Mouse (Mus musculus): ENCODE measurements around the gene Prss45. TPM values are rescaled to one million over a fixed set of nuclear protein-coding genes. Genes with fewer than 3 reads are reported as not detected.

The Prss45 gene
- total and polyA plus RNA-seq, 3 experiments, result not detected

- Histone ChIP-seq H3K9me3 (replicated peaks; ENCODE audit: low read length) (no peaks in the 10 kb centered on the region), H3K36me3 (replicated peaks in 1 of 2; ENCODE audit: control insufficient read depth in 1 of 2, insufficient read depth in 1 of 2, low read length in 1 of 2) (no peaks in the 10 kb centered on the region), H3K79me2 (replicated peaks; ENCODE audit: control insufficient read depth, extremely low read depth, insufficient read depth, poor library complexity, severe bottlenecking) (no peaks in the 10 kb centered on the region), H3K9ac (ENCODE audit: insufficient read depth, low read depth) (no peak overlapping the region), H3K4me2 (ENCODE audit: insufficient read depth, low read depth, poor library complexity, severe bottlenecking) (no peak overlapping the region), H3K4me3 (replicated peaks in 1 of 3; ENCODE audit: low read depth in 2 of 3, low read length in 2 of 3, poor library complexity in 1 of 3) (no peak overlapping the region), H3K27me3 (replicated peaks) (peaks cover 25% of the 10 kb centered on the region), H3K4me1 (ENCODE audit: control insufficient read depth in 1 of 2, insufficient read depth in 2 of 2) (no peaks in the 10 kb centered on the region), H3K27ac (ENCODE audit: insufficient read depth, low read depth) (no peak overlapping the region)
- dilution Hi-C loops (cut with MboI; ENCODE audit: extremely low pct_ligation_motif_present, extremely low pct_unique_long_range_greater_than_20kb, low sequenced_read_pairs), result no loop called here
- in situ Hi-C loops (cut with MboI; ENCODE audit: low pct_ligation_motif_present, low pct_unique_long_range_greater_than_20kb, low sequenced_read_pairs), result no loop called here
- DNase-seq (ENCODE audit: extremely low read depth), result peak; percentile 77
- TF ChIP-seq NELFE (IDR thresholded peaks at IDR 0.05; ENCODE audit: low read depth, low read length) (peak; percentile 32; the same call in 1 of the 2 replicates), PAX5 (IDR thresholded peaks at IDR 0.05; ENCODE audit: low read length) (no peak), SMC3 (IDR thresholded peaks at IDR 0.05; ENCODE audit: low read depth, low read length) (peak; percentile 89), RCOR1 (conservative IDR thresholded peaks at IDR 0.05; ENCODE audit: low read depth, low read length) (no peak), USF2 (conservative IDR thresholded peaks at IDR 0.05; ENCODE audit: low read depth, low read length) (no peak), ZKSCAN1 (IDR thresholded peaks at IDR 0.05; ENCODE audit: borderline replicate concordance, low read depth, low read length) (no peak), RAD21 (IDR thresholded peaks at IDR 0.05; ENCODE audit: low read depth, low read length) (peak; percentile 95), ZC3H11A (IDR thresholded peaks at IDR 0.05; ENCODE audit: low read depth, low read length) (peak; percentile 34), JUN (IDR thresholded peaks at IDR 0.05; ENCODE audit: insufficient read depth, low read depth, low read length) (no peak), MEF2A (IDR thresholded peaks at IDR 0.05; ENCODE audit: borderline replicate concordance, low read depth, low read length) (no peak), CTCF (conservative IDR thresholded peaks at IDR 0.05 in 1 of 2, IDR thresholded peaks at IDR 0.05 in 1 of 2; ENCODE audit: low read depth in 2 of 2, low read length in 2 of 2) (peak; percentile 90 to 94)
Measured at GRCm38 (mm10) chr9:110871030-110871429, 36.6 kb downstream of the Prss45 start.

GRCm38 (mm10) chr9:110873681-110874659 lies 39.6 kb downstream of the Prss45 start:
- in situ Hi-C loops (cut with MboI; ENCODE audit: low pct_ligation_motif_present, low pct_unique_long_range_greater_than_20kb, low sequenced_read_pairs) (no loop called here), dilution Hi-C loops (cut with MboI; ENCODE audit: extremely low pct_ligation_motif_present, extremely low pct_unique_long_range_greater_than_20kb, low sequenced_read_pairs) (no loop called here)
- TF ChIP-seq POLR2AphosphoS2 (IDR thresholded peaks at IDR 0.05; ENCODE audit: low read depth, low read length) (no peak), RCOR1 (conservative IDR thresholded peaks at IDR 0.05; ENCODE audit: low read depth, low read length) (no peak), ZKSCAN1 (IDR thresholded peaks at IDR 0.05; ENCODE audit: borderline replicate concordance, low read depth, low read length) (no peak), IRF4 (IDR thresholded peaks at IDR 0.05; ENCODE audit: low read depth, low read length) (no peak), CHD2 (IDR thresholded peaks at IDR 0.05; ENCODE audit: low read length) (no peak)
- Histone ChIP-seq H3K9ac (ENCODE audit: insufficient read depth, low read depth) (no peak overlapping the region), H3K4me1 (ENCODE audit: control insufficient read depth in 1 of 2, insufficient read depth in 2 of 2) (no peaks in the 10 kb centered on the region), H3K36me3 (replicated peaks in 1 of 2; ENCODE audit: control insufficient read depth in 1 of 2, insufficient read depth in 1 of 2, low read length in 1 of 2) (no peaks in the 10 kb centered on the region), H3K27me3 (replicated peaks) (peaks cover 6% of the 10 kb centered on the region), H3K4me3 (replicated peaks in 1 of 3; ENCODE audit: low read depth in 2 of 3, low read length in 2 of 3, poor library complexity in 1 of 3) (no peak overlapping the region), H3K79me2 (replicated peaks; ENCODE audit: control insufficient read depth, extremely low read depth, insufficient read depth, poor library complexity, severe bottlenecking) (no peaks in the 10 kb centered on the region), H3K4me2 (ENCODE audit: insufficient read depth, low read depth, poor library complexity, severe bottlenecking) (no peak overlapping the region), H3K9me3 (replicated peaks; ENCODE audit: low read length) (no peaks in the 10 kb centered on the region), H3K27ac (ENCODE audit: insufficient read depth, low read depth) (no peak overlapping the region)
- no peak for DNase-seq (ENCODE audit: extremely low read depth)

All from CH12.LX (cell line).